Mouse (Mus musculus): ENCODE results near the gene 0610010K14Rik.

0610010K14Rik gene

GRCm38 (mm10) chr11:70216103-70216502, 21.6 kb downstream of the 0610010K14Rik start:
- no peak for DNase-seq (ENCODE audit: low read depth, low spot score)

GRCm38 (mm10) chr11:70215301-70215700, 22.4 kb downstream of the 0610010K14Rik start:
- DNase-seq (ENCODE audit: low read depth, low spot score), result no peak

GRCm38 (mm10) chr11:70214856-70215209, 22.9 kb downstream of the 0610010K14Rik start:
- no peak for DNase-seq (ENCODE audit: low read depth, low spot score)

- no peak for DNase-seq (ENCODE audit: low read depth, low spot score)
These were observed 23.4 kb downstream of the 0610010K14Rik start for GRCm38 (mm10) chr11:70214191-70214855.

- no peak for DNase-seq (ENCODE audit: low read depth, low spot score)
These were observed 24.0 kb downstream of the 0610010K14Rik start for GRCm38 (mm10) chr11:70213736-70214135.

- peak; percentile 62 for DNase-seq (ENCODE audit: low read depth, low spot score)
These were observed 24.8 kb downstream of the 0610010K14Rik start for GRCm38 (mm10) chr11:70212896-70213295.

- DNase-seq (ENCODE audit: low read depth, low spot score), result no peak
These were observed 25.3 kb downstream of the 0610010K14Rik start, which contains the start of gene Slc16a11 for GRCm38 (mm10) chr11:70212423-70212822. TSS of gene Slc16a11 (plus strand) at chr11:70212752.

- no peak for DNase-seq (ENCODE audit: low read depth, low spot score)
These were observed 25.7 kb downstream of the 0610010K14Rik start for GRCm38 (mm10) chr11:70211972-70212371.

GRCm38 (mm10) chr11:70210681-70211080, 27.0 kb downstream of the 0610010K14Rik start:
- DNase-seq (ENCODE audit: low read depth, low spot score), result no peak

- no peak for DNase-seq (ENCODE audit: low read depth, low spot score)
These were observed 28.8 kb downstream of the 0610010K14Rik start for GRCm38 (mm10) chr11:70208778-70209388.

- no peak for DNase-seq (ENCODE audit: low read depth, low spot score)
These were observed 30.4 kb downstream of the 0610010K14Rik start for GRCm38 (mm10) chr11:70207283-70207682.

- no peak for DNase-seq (ENCODE audit: low read depth, low spot score)
These were observed 30.9 kb downstream of the 0610010K14Rik start for GRCm38 (mm10) chr11:70206801-70207200.

- peak; percentile 78 for DNase-seq (ENCODE audit: low read depth, low spot score)
These were observed 36.0 kb downstream of the 0610010K14Rik start for GRCm38 (mm10) chr11:70201691-70202090.

- DNase-seq (ENCODE audit: low read depth, low spot score), result no peak
These were observed 37.6 kb downstream of the 0610010K14Rik start for GRCm38 (mm10) chr11:70200036-70200608.

GRCm38 (mm10) chr11:70199107-70199506, 38.6 kb downstream of the 0610010K14Rik start:
- DNase-seq (ENCODE audit: low read depth, low spot score), result no peak

- DNase-seq (ENCODE audit: low read depth, low spot score), result no peak
These were observed 39.4 kb downstream of the 0610010K14Rik start for GRCm38 (mm10) chr11:70198332-70198731.

GRCm38 (mm10) chr11:70193354-70194285, 44.1 kb downstream of the 0610010K14Rik start:
- DNase-seq (ENCODE audit: low read depth, low spot score), result no peak

- DNase-seq (ENCODE audit: low read depth, low spot score), result no peak
These were observed 45.6 kb downstream of the 0610010K14Rik start for GRCm38 (mm10) chr11:70192157-70192556.

GRCm38 (mm10) chr11:70191188-70191587, 46.5 kb downstream of the 0610010K14Rik start:
- DNase-seq (ENCODE audit: low read depth, low spot score), result no peak

- DNase-seq (ENCODE audit: low read depth, low spot score), result no peak
These were observed 48.2 kb downstream of the 0610010K14Rik start for GRCm38 (mm10) chr11:70189319-70190134.
